Mouse (Mus musculus) spleen, adult 2 months (tissue): ENCODE data around the gene Tshb. TPM values are rescaled to one million over a fixed set of nuclear protein-coding genes. Genes with fewer than 3 reads are reported as not detected.

Experiments used
- DNase-seq, 2 experiments: peaks; one replicate each; pipeline versions ENCODE4 v3.0.0 to v3.0.0-alpha.2; 2012 to 2021; ENCODE audit warnings: low spot score in 2 of 2, low read depth in 1 of 2
- H3K27ac ChIP-seq: fragments of 200-500 bp; 2 replicates; pipeline ENCODE4 v1.5.1; 2012; ENCODE audit warnings: low read length, inconsistent platforms; ENCODE audit not compliant: insufficient read depth
- H3K27me3 ChIP-seq: fragments of 200-500 bp; 2 replicates; pipeline ENCODE4 v1.6.1; 2012; ENCODE audit warnings: mild to moderate bottlenecking, moderate library complexity, low read length, inconsistent platforms; ENCODE audit not compliant: control insufficient read depth, insufficient read depth
- H3K36me3 ChIP-seq: fragments of 200-500 bp; 2 replicates; pipeline ENCODE4 v1.6.1; 2012; ENCODE audit warnings: mild to moderate bottlenecking, low read length, inconsistent platforms; ENCODE audit not compliant: control insufficient read depth, insufficient read depth
- H3K4me1 ChIP-seq: fragments of 200-500 bp; 2 replicates; pipeline ENCODE4 v1.6.1; 2011; ENCODE audit warnings: inconsistent platforms; ENCODE audit not compliant: control insufficient read depth, insufficient read depth, insufficient read length
- H3K4me3 ChIP-seq: fragments of 200-500 bp; 2 replicates; pipeline ENCODE4 v1.5.1; 2011; ENCODE audit warnings: mild to moderate bottlenecking, inconsistent platforms; ENCODE audit not compliant: insufficient read depth, insufficient read length; ENCODE audit errors: extremely low read depth
- CTCF ChIP-seq: fragments of 200-500 bp; IDR thresholded peaks from 2 replicates; pipeline ENCODE4 v1.5.1; 2011; ENCODE audit warnings: mild to moderate bottlenecking, inconsistent platforms; ENCODE audit not compliant: insufficient read depth, insufficient read length, insufficient replicate concordance; ENCODE audit errors: extremely low read depth
- POLR2A ChIP-seq: fragments of 200-500 bp; IDR thresholded peaks from 2 replicates; pipeline ENCODE4 v1.6.1; 2011; ENCODE audit warnings: low read depth, low read length, inconsistent platforms
- WGBS: fragments of 180-500 bp; shearing (Covaris S2); methylation state at CpG from one replicate; pipeline ENCODE4 v1.1.7; 2018; 5-methylcytosine and 5-hydroxymethylcytosine counted together
- polyA plus RNA-seq: library from polyadenylated mRNA; depleted of rRNA; stranded (reverse); fragments of >200 nt; gene quantifications from 2 replicates; pipeline ENCODE4 v1.2.3, GENCODE M21; 2012; rRNA removed

Tshb gene
- not detected in 2 replicates for polyA plus RNA-seq

DNA sequence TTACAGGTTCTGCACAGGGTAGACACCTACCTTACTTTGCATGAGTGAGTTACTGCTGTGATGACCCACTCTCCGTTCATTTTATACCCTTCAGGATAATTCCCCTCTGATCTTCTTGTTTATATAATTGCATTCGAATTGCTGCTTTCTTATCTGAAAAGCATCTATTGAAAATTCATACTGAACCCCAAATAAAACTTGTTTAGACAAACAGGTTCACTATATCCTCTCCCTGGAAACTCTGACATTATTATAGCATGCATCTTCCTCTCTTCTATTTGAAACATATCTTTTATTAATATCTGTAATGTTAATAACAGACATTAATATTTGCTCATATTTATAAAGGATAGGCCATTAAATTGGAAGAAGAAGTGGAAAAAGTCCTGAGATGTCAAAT, at the start of gene Tshb:
Tshb (minus strand) TSS at position 101 of the 400 bp plus-strand sequence.
- no peak for DNase-seq
- Histone ChIP-seq H3K4me3 (no peak within 1 kb of the TSS), H3K27ac (no peak within 1 kb of the TSS), H3K36me3 (no peaks in the 10 kb centered on the region), H3K27me3 (no peaks in the 10 kb centered on the region), H3K4me1 (no peaks in the 10 kb centered on the region; the same call in 1 of the 2 replicates)
- 80% methylated on average over 2 of the region's 2 CpGs for WGBS
- no peak for TF ChIP-seq CTCF
- no peak for TF ChIP-seq POLR2A

DNA sequence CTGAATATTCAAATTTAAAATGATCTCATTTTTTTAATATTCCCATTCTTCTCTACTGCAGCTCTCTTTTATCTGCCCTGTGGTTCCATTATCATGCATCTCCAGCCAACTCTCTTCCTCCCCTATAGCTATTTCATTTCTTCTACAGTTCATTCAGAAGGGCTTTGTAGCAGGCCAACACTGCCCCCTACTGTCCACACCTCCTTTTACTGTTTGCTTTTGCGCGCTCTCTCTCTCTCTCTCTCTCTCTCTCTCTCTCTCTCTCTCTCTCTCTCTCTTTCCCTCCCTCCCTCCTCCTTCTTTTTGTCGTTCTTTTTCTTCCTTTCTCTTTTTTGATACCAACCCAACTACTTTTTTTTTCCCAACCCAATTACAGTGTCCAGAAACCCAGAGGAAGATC, 21.4 kb upstream of the Tshb start:
- peak; percentile 64; the same call in 1 of the 2 replicates for TF ChIP-seq CTCF
- TF ChIP-seq POLR2A = no peak
- Histone ChIP-seq H3K27me3 (no peaks in the 10 kb centered on the region), H3K4me1 (no peaks in the 10 kb centered on the region), H3K36me3 (no peaks in the 10 kb centered on the region), H3K27ac (no peak overlapping the region), H3K4me3 (no peak overlapping the region)
- 2% methylated on average over 3 of the region's 3 CpGs for WGBS
- peak; percentile 65 to 76 for DNase-seq

DNA sequence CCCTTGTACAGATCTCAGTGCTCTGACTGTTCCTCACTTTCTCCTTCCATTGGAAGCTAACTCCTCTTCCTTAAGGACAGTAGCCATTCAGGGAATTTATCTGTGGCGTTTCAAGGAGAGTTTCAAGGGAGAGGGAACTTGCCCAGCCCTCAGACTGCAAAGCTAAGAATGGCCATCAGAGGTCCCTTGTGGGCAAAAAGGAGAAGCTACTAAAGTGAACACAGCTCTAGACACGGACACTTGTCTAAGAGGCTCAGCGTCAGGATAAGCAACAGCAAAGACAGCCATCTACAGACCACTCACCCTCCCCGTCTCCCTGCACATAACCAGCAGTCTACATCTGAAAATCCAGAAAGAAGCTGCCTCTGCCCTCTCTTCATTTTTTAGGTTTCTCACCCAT, 4.9 kb upstream of the Tshb start:
- TF ChIP-seq POLR2A = no peak
- TF ChIP-seq CTCF = peak; percentile 3; the same call in 1 of the 2 replicates
- H3K27ac ChIP-seq = no peak overlapping the region
- H3K36me3 ChIP-seq = no peaks in the 10 kb centered on the region
- H3K27me3 ChIP-seq = no peaks in the 10 kb centered on the region
- H3K4me3 ChIP-seq = no peak overlapping the region
- WGBS = 15% methylated on average over 4 of the region's 4 CpGs
- H3K4me1 ChIP-seq = no peaks in the 10 kb centered on the region; the same call in 1 of the 2 replicates
- DNase-seq = no peak

DNA sequence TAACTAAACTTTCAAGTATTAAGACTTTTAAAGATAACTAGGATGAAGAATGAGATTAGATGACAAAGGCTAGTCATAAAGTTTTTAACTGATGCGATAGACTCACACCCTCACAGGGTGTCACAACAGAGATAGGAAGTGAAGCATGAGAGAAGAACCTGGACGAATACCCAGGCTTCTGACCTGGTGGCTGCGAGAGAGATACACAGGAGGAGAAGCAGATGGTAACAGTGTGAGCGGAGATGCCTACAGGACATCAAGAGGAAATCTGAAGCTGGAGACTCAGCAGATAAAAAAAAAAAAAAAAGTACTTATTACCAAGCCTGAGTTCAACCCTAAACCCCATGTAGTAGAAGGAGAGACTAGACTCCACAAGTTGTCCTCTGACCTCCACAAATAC, 9.5 kb downstream of the Tshb start:
- no peaks in the 10 kb centered on the region for H3K36me3 ChIP-seq
- 85% methylated on average over 4 of the region's 4 CpGs for WGBS
- TF ChIP-seq CTCF = no peak
- no peak for TF ChIP-seq POLR2A

DNA sequence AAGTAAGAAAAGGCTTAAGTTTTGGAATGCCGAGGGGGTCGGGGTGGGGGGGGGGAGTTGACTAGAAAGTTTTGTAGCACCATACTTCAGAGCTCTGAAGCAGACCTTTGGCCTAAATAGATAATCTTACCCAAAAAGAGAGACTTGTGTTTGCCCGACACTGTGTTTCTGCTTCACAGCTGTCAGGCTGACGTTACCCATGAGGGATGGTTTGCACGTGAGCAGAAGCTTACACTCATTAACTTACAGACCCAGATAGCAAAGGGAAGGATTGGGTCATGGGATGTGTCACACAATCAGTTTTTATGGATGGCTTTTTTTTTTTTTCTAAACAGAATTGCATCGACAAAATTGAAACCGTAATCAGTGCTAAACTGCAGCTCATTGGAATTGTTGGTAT, 17.7 kb downstream of the Tshb start:
- no peaks in the 10 kb centered on the region for H3K27me3 ChIP-seq
- no peak overlapping the region for H3K4me3 ChIP-seq
- DNase-seq = no peak
- no peaks in the 10 kb centered on the region for H3K4me1 ChIP-seq
- TF ChIP-seq POLR2A = no peak
- TF ChIP-seq CTCF = no peak
- peaks cover 5% of the 10 kb centered on the region for H3K36me3 ChIP-seq
- WGBS = 90% methylated on average over 7 of the region's 7 CpGs
- no peak overlapping the region for H3K27ac ChIP-seq

More for the DNA sequence above, 9.5 kb downstream of the Tshb start:
- Histone ChIP-seq H3K27ac (no peak overlapping the region), H3K4me1 (no peaks in the 10 kb centered on the region), H3K4me3 (no peak overlapping the region), H3K27me3 (no peaks in the 10 kb centered on the region)
- no peak for DNase-seq

DNA sequence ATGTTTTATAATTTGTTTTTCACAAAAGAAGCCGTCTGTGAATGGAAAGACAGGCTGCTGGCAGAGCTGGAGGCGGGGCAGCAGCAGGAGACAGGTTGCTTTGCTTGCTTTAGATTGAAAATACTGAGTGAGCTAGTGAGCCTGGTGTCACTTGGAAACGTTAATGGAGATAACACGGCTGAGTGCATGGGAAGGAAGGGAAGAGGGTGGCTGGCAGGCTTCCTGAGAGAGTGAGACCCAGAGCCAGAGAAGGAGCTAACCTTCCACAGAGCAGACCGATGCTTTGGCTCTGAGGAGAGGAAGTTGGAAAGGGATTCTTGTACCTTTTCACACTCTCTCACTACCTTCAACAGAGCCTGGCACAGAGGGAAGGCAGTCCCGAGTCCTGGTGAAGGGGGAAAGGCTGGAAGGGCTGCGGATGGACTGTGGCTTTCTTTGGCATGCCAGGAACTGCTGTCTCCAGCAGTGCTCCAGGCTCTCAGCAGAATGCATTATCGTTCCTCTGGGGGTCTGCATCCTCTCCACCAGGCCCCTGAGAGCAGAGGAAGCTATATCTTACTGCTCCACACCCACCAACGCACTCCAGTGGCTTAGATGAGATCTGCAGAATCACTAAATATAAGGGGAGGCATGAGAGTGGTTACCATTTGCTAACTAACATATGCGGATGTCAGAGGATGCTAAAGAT, 18.7 kb downstream of the Tshb start:
- no peak for TF ChIP-seq POLR2A
- TF ChIP-seq CTCF = no peak
- WGBS = 78% methylated on average over 10 of the region's 10 CpGs
- H3K36me3 ChIP-seq = peaks cover 5% of the 10 kb centered on the region

DNA sequence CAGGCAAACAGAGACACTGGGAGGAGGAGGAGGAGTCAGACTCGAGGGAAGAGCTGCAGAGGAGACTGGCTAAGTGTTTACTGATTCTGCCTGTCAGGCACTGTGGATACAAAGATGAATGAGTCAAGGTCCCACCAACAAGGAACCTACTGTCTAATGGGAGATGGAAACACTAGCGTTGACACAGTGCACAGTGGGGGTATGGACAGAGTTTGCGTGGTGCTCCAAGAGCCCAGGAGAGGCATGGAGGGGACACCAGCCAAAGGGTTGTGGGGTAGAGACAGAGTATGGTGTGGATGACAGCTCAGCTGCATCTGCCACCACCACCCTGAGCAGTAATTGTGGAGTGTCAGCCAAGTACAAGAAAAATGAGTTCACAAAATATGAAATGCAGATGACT, 20.1 kb downstream of the Tshb start:
- no peaks in the 10 kb centered on the region for H3K27me3 ChIP-seq
- no peaks in the 10 kb centered on the region for H3K4me1 ChIP-seq
- TF ChIP-seq CTCF (no peak), POLR2A (no peak)
- H3K4me3 ChIP-seq = no peak overlapping the region
- no peak overlapping the region for H3K27ac ChIP-seq
- peaks cover 6% of the 10 kb centered on the region for H3K36me3 ChIP-seq
- 95% methylated on average over 3 of the region's 3 CpGs for WGBS
- DNase-seq = no peak

More for the DNA sequence above, 18.7 kb downstream of the Tshb start:
- H3K27ac ChIP-seq = no peak overlapping the region
- H3K4me1 ChIP-seq = no peaks in the 10 kb centered on the region
- no peak for DNase-seq
- H3K4me3 ChIP-seq = no peak overlapping the region
- no peaks in the 10 kb centered on the region for H3K27me3 ChIP-seq
